Mouse (Mus musculus) intestine, embryonic 15.5 days (tissue): Measurements from ENCODE around the gene Hipk3. TPM values are rescaled to one million over a fixed set of nuclear protein-coding genes. Genes with fewer than 3 reads are reported as not detected.

ENCODE experiments used
- ATAC-seq: fragments of 200-750 bp; cut with Nextera tagmentation; 2 replicates; pipeline ENCODE4 v1.8.0; 2017; ENCODE audit warnings: moderate TSS enrichment, moderate library complexity
- H3K27ac ChIP-seq: fragments of 300-500 bp; sonication (generic); 2 replicates; pipeline ENCODE4 v1.5.1; 2015; ENCODE audit warnings: mild to moderate bottlenecking, inconsistent platforms
- H3K27me3 ChIP-seq: fragments of 300-500 bp; sonication (generic); replicated peaks from 2 replicates; pipeline ENCODE4 v1.6.1; 2015; ENCODE audit warnings: inconsistent platforms
- H3K36me3 ChIP-seq: fragments of 300-500 bp; sonication (generic); 2 replicates; pipeline ENCODE4 v1.6.1; 2015; ENCODE audit warnings: inconsistent platforms
- H3K4me1 ChIP-seq: fragments of 300-500 bp; sonication (generic); replicated peaks from 2 replicates; pipeline ENCODE4 v1.6.1; 2015; ENCODE audit warnings: inconsistent platforms
- H3K4me2 ChIP-seq: fragments of 300-500 bp; sonication (generic); replicated peaks from 2 replicates; pipeline ENCODE4 v1.6.1; 2015; ENCODE audit warnings: mild to moderate bottlenecking, inconsistent platforms
- H3K4me3 ChIP-seq: fragments of 300-500 bp; sonication (generic); replicated peaks from 2 replicates; pipeline ENCODE4 v1.5.1; 2015; ENCODE audit warnings: inconsistent platforms
- H3K9ac ChIP-seq: fragments of 300-500 bp; sonication (generic); 2 replicates; pipeline ENCODE4 v1.6.1; 2015; ENCODE audit warnings: inconsistent platforms
- H3K9me3 ChIP-seq: fragments of 300-500 bp; sonication (generic); 2 replicates; pipeline ENCODE4 v1.6.1; 2016; ENCODE audit warnings: inconsistent platforms
- WGBS: fragments of 180-500 bp; shearing (Covaris S2); methylation state at CpG from one replicate; pipeline ENCODE4 v1.1.7; 2015; 5-methylcytosine and 5-hydroxymethylcytosine counted together
- microRNA counts: library from miRNA; unstranded; fragments of <30 nt; microRNA quantifications from one replicate; lab custom pipeline; 2016
- polyA plus RNA-seq: library from polyadenylated mRNA; unstranded; fragments of >200 nt; fragmentation: Nextera tagmentation; extraction: Ambion mirVana; gene quantifications from 2 replicates; pipeline ENCODE4 v1.2.1, GENCODE M21; 2015

Gene Hipk3
- polyA plus RNA-seq, 1 experiment from 2014 or later: 13.7 TPM

- no peaks in the 10 kb centered on the region for H3K9me3 ChIP-seq
- H3K4me1 ChIP-seq: no peaks in the 10 kb centered on the region
- H3K4me3 ChIP-seq: no peak overlapping the region
- no peak overlapping the region for H3K4me2 ChIP-seq
- no peak overlapping the region for H3K27ac ChIP-seq
- H3K9ac ChIP-seq: no peak overlapping the region
- H3K36me3 ChIP-seq: no peaks in the 10 kb centered on the region
- no peaks in the 10 kb centered on the region for H3K27me3 ChIP-seq
- WGBS: 64% methylated on average over 2 of the region's 2 CpGs
- peak; percentile 49; the same call in 1 of the 2 replicates for ATAC-seq
Measured at GRCm38 (mm10) chr2:104377990-104378389, 116.3 kb downstream of the Hipk3 start.

MicroRNAs within 50 kb of the gene (microRNA counts, 519-probe panel; counts per million panel counts)
- 97.1 counts per million, percentile 29 among the panel's probes with 10 or more counts for microRNA mmu-miR-1902 (lab: Ali Mortazavi, UCI)

Other genes starting within 250 kb of the Hipk3 start
- gene D430041D05Rik, start 83.4 kb downstream of the Hipk3 start, polyA plus RNA-seq: 0.13 and 0.25 TPM in 2 replicates
- gene Cstf3, start 96.1 kb upstream of the Hipk3 start, polyA plus RNA-seq: 59.9 and 62.1 TPM in 2 replicates
- gene Tcp11l1, start 217.7 kb upstream of the Hipk3 start, polyA plus RNA-seq: 31.2 and 34.5 TPM in 2 replicates
- gene Pin1rt1, start 221.9 kb upstream of the Hipk3 start, polyA plus RNA-seq: 0.14 TPM in 1 of 2 replicates, not detected in the other
- gene Depdc7, start 248.4 kb upstream of the Hipk3 start, polyA plus RNA-seq: 32.6 and 36.2 TPM in 2 replicates